Mouse (Mus musculus) stomach, postnatal 0 days (tissue): ENCODE measurements around the gene Xylb.

ENCODE experiments used
- CTCF ChIP-seq: IDR thresholded peaks from 2 replicates; pipeline ENCODE4 v1.5.1; 2016; ENCODE audit warnings: antibody characterized with exemption, low read depth, mild to moderate bottlenecking, moderate library complexity
- EP300 ChIP-seq: optimal IDR thresholded peaks from 2 replicates; pipeline ENCODE3; 2016; ENCODE audit warnings: antibody characterized with exemption

- TF ChIP-seq CTCF = no peak
- TF ChIP-seq EP300 = no peak
Measured at GRCm38 (mm10) chr9:119402253-119403235, 45.4 kb downstream of the Xylb start.
